Mouse (Mus musculus): Measurements from ENCODE around the gene Fam221b.

DNA sequence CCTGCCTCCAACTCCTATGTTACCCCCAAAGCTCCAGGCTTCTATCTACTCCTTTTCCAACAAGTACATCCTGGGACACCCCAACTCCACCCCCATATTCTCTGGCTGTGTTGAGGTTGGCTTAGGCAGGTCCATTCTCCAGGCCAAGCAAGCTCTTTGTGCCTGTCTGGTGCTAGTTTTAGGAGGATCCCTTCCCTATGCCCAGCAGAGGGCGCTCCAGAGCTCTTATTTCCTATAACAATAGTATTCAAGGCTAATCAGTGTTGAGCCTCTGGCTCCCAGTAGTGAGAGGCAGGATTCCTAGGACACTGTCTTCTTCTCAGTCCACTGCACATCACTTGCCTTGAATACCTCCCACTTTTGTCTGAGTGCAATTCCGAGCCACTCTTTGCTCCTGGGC lies 3.1 kb upstream of the Fam221b start:
- TF ChIP-seq CTCF (IDR thresholded peaks at IDR 0.05; ENCODE audit: insufficient read depth, low read length): peak; percentile 71
- no peak for TF ChIP-seq POLR2A (IDR thresholded peaks at IDR 0.05; ENCODE audit: borderline replicate concordance, extremely low read depth, low read depth, low read length)

Data from lung, adult 2 months (tissue).